Comparison of ENCODE assay signal across 9 mouse cellular contexts in genomic region chr11:94978178-94978915, GRCm38 (mm10). TPM values are rescaled to one million over a fixed set of nuclear protein-coding genes. Genes with fewer than 3 reads are reported as not detected.
DNase-seq lines count a peak whose midpoint lies in the region; ATAC-seq and TF ChIP-seq lines count a peak whose summit lies in the region.
"Had no signal": no experiment of that assay in that cellular context is flagged by ENCODE, and none has a peak within 500 bp of the region (broad histone marks: within the 10 kb centered on the region; RNA-seq: fewer than 3 reads in every experiment).

No protein-coding gene starts in this region.

- no peak for TF ChIP-seq CTCF in olfactory bulb, adult 2 months (IDR thresholded peaks at IDR 0.05; ENCODE audit: insufficient read depth, low read depth, low read length)

- H3K27ac ChIP-seq in lung, embryonic 16.5 days (ENCODE audit: low read length) = no peak overlapping the region
- H3K27ac ChIP-seq in limb, embryonic 12.5 days = no peak overlapping the region
- peak overlapping the region; percentile 55; the same call in 1 of the 2 replicates for H3K27ac ChIP-seq in olfactory bulb, adult 2 months (ENCODE audit: insufficient read depth, low read depth, low read length)

- H3K4me2 ChIP-seq in lung, embryonic 16.5 days (ENCODE audit: low read depth, low read length) = peak overlapping the region; percentile 37
- H3K4me2 ChIP-seq in limb, embryonic 12.5 days = peak overlapping the region; percentile 55

- H3K4me1 ChIP-seq in lung, embryonic 16.5 days (replicated peaks; ENCODE audit: control insufficient read depth, insufficient read depth, low read length) = peaks cover 4% of the 10 kb centered on the region; the same call in 1 of the 2 replicates
- peaks cover 14% of the 10 kb centered on the region; the same call in 1 of the 2 replicates for H3K4me1 ChIP-seq in limb, embryonic 12.5 days (replicated peaks)
- H3K4me1 ChIP-seq in olfactory bulb, adult 2 months (ENCODE audit: control insufficient read depth, insufficient read depth, low read length) = peaks cover 5% of the 10 kb centered on the region

- H3K4me3 ChIP-seq in lung, embryonic 16.5 days (ENCODE audit: low read length) = peak overlapping the region; percentile 14; the same call in 1 of the 2 replicates
- peak overlapping the region; percentile 23 for H3K4me3 ChIP-seq in limb, embryonic 12.5 days (replicated peaks)
- peak overlapping the region; percentile 17; the same call in 1 of the 2 replicates for H3K4me3 ChIP-seq in olfactory bulb, adult 2 months (ENCODE audit: insufficient read depth, low read depth, low read length)

- ATAC-seq in lung, embryonic 16.5 days (ENCODE audit: low read depth) = no peak; the same call in none of the 2 replicates
- peak; percentile 26 for ATAC-seq in limb, embryonic 12.5 days (ENCODE audit: insufficient number of reproducible peaks, insufficient read depth, low FRiP score, low TSS enrichment, low read depth)

- WGBS in lung, embryonic 16.5 days = 39% methylated on average over 9 of the region's 9 CpGs
- WGBS in limb, embryonic 12.5 days = 50% methylated on average over 9 of the region's 9 CpGs
- WGBS in olfactory bulb, adult 2 months = 28% methylated on average over 9 of the region's 9 CpGs

- H3K9me3 ChIP-seq in lung, embryonic 16.5 days (ENCODE audit: control insufficient read depth, low read length) = no peaks in the 10 kb centered on the region
- no peaks in the 10 kb centered on the region for H3K9me3 ChIP-seq in limb, embryonic 12.5 days

- TF ChIP-seq POLR2A in olfactory bulb, adult 2 months (IDR thresholded peaks at IDR 0.05; ENCODE audit: insufficient read depth, low read depth, low read length) = no peak

- peak; percentile 75 to 78 for DNase-seq in cerebellum, postnatal 10 days
- no peak for DNase-seq in cerebellum, postnatal 36 days
- DNase-seq in lung, postnatal 10 days = no peak
- DNase-seq in gastrocnemius, postnatal 10 days = no peak
- DNase-seq in layer of hippocampus, postnatal 25 days (ENCODE audit: extremely low spot score in 1 of 2, low spot score in 1 of 2) = no peak

- H3K27me3 ChIP-seq in lung, embryonic 16.5 days (ENCODE audit: control insufficient read depth, insufficient read depth, low read depth, low read length) = no peaks in the 10 kb centered on the region
- no peaks in the 10 kb centered on the region for H3K27me3 ChIP-seq in limb, embryonic 12.5 days

- H3K9ac ChIP-seq in lung, embryonic 16.5 days (ENCODE audit: low read length) = no peak overlapping the region
- H3K9ac ChIP-seq in limb, embryonic 12.5 days (replicated peaks) = peak overlapping the region; percentile 38; the same call in 1 of the 2 replicates

- H3K36me3 ChIP-seq in lung, embryonic 16.5 days (ENCODE audit: control insufficient read depth, insufficient read depth, low read length) = no peaks in the 10 kb centered on the region
- no peaks in the 10 kb centered on the region for H3K36me3 ChIP-seq in limb, embryonic 12.5 days

RNA-seq across cellular contexts. Expression of gene Sgca, which starts 2.2 kb away (rescaled TPM):
- 1.3 and 1.4 TPM in 2 replicates for polyA plus RNA-seq in lung, embryonic 16.5 days (2015; fragmentation: Nextera tagmentation; extraction: Ambion mirVana)
- polyA plus RNA-seq in limb, embryonic 12.5 days (2016; fragmentation: Nextera tagmentation; extraction: Ambion mirVana) = 2.8 and 3.0 TPM in 2 replicates
- polyA plus RNA-seq in olfactory bulb, adult 2 months (2012; ENCODE audit: insufficient read depth, insufficient read length, low replicate concordance, missing spikeins) = not detected in 2 replicates
- 100 to 1,000 TPM; 185 to 194 TPM for total RNA-seq in gastrocnemius, postnatal 10 days (2021)
- total RNA-seq in layer of hippocampus, postnatal 25 days (2021) = under 1 TPM; 0.44 to 0.45 TPM

RNA-seq across cellular contexts. Expression of gene Hils1, which starts 11.0 kb away (rescaled TPM):
- polyA plus RNA-seq in lung, embryonic 16.5 days (2015; fragmentation: Nextera tagmentation; extraction: Ambion mirVana) = not detected in 2 replicates
- polyA plus RNA-seq in limb, embryonic 12.5 days (2016; fragmentation: Nextera tagmentation; extraction: Ambion mirVana) = not detected in 2 replicates
- polyA plus RNA-seq in olfactory bulb, adult 2 months (2012; ENCODE audit: insufficient read depth, insufficient read length, low replicate concordance, missing spikeins) = not detected in 2 replicates
- not detected for total RNA-seq in gastrocnemius, postnatal 10 days (2021)
- not detected for total RNA-seq in layer of hippocampus, postnatal 25 days (2021)
- polyA plus RNA-seq: C2C12 had no signal

RNA-seq across cellular contexts. Expression of gene Ppp1r9b, which starts 12.5 kb away (rescaled TPM):
- 8.2 and 8.3 TPM in 2 replicates for polyA plus RNA-seq in lung, embryonic 16.5 days (2015; fragmentation: Nextera tagmentation; extraction: Ambion mirVana)
- polyA plus RNA-seq in limb, embryonic 12.5 days (2016; fragmentation: Nextera tagmentation; extraction: Ambion mirVana) = 12.0 and 12.6 TPM in 2 replicates
- polyA plus RNA-seq in olfactory bulb, adult 2 months (2012; ENCODE audit: insufficient read depth, insufficient read length, low replicate concordance, missing spikeins) = 129 TPM in 1 of 2 replicates, not detected in the other
- 10 to 100 TPM; 46.8 to 54.9 TPM for total RNA-seq in gastrocnemius, postnatal 10 days (2021)
- total RNA-seq in layer of hippocampus, postnatal 25 days (2021) = 100 to 1,000 TPM; 926 to 939 TPM

RNA-seq across cellular contexts. Expression of gene Samd14, which starts 31.3 kb away (rescaled TPM):
- 13.4 and 14.0 TPM in 2 replicates for polyA plus RNA-seq in lung, embryonic 16.5 days (2015; fragmentation: Nextera tagmentation; extraction: Ambion mirVana)
- polyA plus RNA-seq in limb, embryonic 12.5 days (2016; fragmentation: Nextera tagmentation; extraction: Ambion mirVana) = 34.6 and 37.7 TPM in 2 replicates
- polyA plus RNA-seq in olfactory bulb, adult 2 months (2012; ENCODE audit: insufficient read depth, insufficient read length, low replicate concordance, missing spikeins) = not detected in 2 replicates
- 1 to 10 TPM; 3.5 to 6.1 TPM for total RNA-seq in gastrocnemius, postnatal 10 days (2021)
- total RNA-seq in layer of hippocampus, postnatal 25 days (2021) = 10 to 100 TPM; 48.4 to 49.1 TPM

RNA-seq across cellular contexts. Expression of gene Col1a1, which starts 42.3 kb away (rescaled TPM):
- 1,180 and 1,421 TPM in 2 replicates for polyA plus RNA-seq in lung, embryonic 16.5 days (2015; fragmentation: Nextera tagmentation; extraction: Ambion mirVana)
- 290 and 351 TPM in 2 replicates for polyA plus RNA-seq in limb, embryonic 12.5 days (2016; fragmentation: Nextera tagmentation; extraction: Ambion mirVana)
- not detected in 2 replicates for polyA plus RNA-seq in olfactory bulb, adult 2 months (2012; ENCODE audit: insufficient read depth, insufficient read length, low replicate concordance, missing spikeins)
- 1,000 to 10,000 TPM; 5,070 to 7,999 TPM for total RNA-seq in gastrocnemius, postnatal 10 days (2021)
- 10 to 100 TPM; 18.5 to 19.2 TPM for total RNA-seq in layer of hippocampus, postnatal 25 days (2021)

Comparison
In these comparisons a context has a peak if more than half of its experiments do, and no peak if none do; other contexts are left out.
1. DNase-seq: peak in cerebellum, postnatal 10 days (2 of 2); none in cerebellum, postnatal 36 days (0 of 2), lung, postnatal 10 days (single experiment), gastrocnemius, postnatal 10 days (single experiment) and layer of hippocampus, postnatal 25 days (0 of 2).
2. Peak in every context shown above with its lines, with median percentiles within 50 percentile points of each other: H3K4me3 ChIP-seq.